Mouse (Mus musculus) gastrocnemius, postnatal 10 days (tissue): ENCODE measurements around the gene Trim26. TPM values are rescaled to one million over a fixed set of nuclear protein-coding genes. Genes with fewer than 3 reads are reported as not detected.
"Not testable (repeated sequence)": the region's sequence is repeated elsewhere in the genome, so short reads cannot be mapped to it uniquely, and the experiment has no call there.

ENCODE experiments used
- DNase-seq: peaks from one replicate; pipeline ENCODE4 v3.0.0; 2021; ENCODE audit warnings: mixed read lengths
- long read RNA-seq, 2 experiments: library from polyadenylated mRNA; stranded (forward); transcript quantifications; one replicate each; pipeline ENCODE4 v2.0.0; 2021
- total RNA-seq, 2 experiments: library from RNA; stranded (reverse); gene quantifications; 2 replicates each; pipeline ENCODE4 v1.2.3; 2021

Gene Trim26
- total RNA-seq = 10 to 100 TPM; 15.0 to 19.2 TPM
- long read RNA-seq, experiment 1, partial matches to known transcripts = 1 of 14 reads
- long read RNA-seq, experiment 1, other reads (novel, unspliced or antisense) = 13 of 14 reads
- long read RNA-seq, experiment 2, partial matches to known transcripts = 1 of 6 reads
- long read RNA-seq, experiment 2, other reads (novel, unspliced or antisense) = 5 of 6 reads

- peak; percentile 95 for DNase-seq
Measured at GRCm38 (mm10) chr17:36836874-36837647, at the start of gene Trim26. Gene Trim26, plus strand, starts transcription at chr17:36837134.

GRCm38 (mm10) chr17:36788351-36788750 is 48.6 kb upstream of the Trim26 start:
- no peak for DNase-seq

- peak; percentile 62 for DNase-seq
Measured at GRCm38 (mm10) chr17:36788801-36789200, 48.1 kb upstream of the Trim26 start.

GRCm38 (mm10) chr17:36799493-36799892 is 37.4 kb upstream of the Trim26 start:
- no peak for DNase-seq

- not testable (repeated sequence) for DNase-seq
Measured at GRCm38 (mm10) chr17:36799921-36800462, 36.9 kb upstream of the Trim26 start.

- DNase-seq = no peak
Measured at GRCm38 (mm10) chr17:36811871-36812270, 25.1 kb upstream of the Trim26 start, which contains the start of gene H2-M10.6. Gene H2-M10.6, plus strand, starts transcription at chr17:36812171.

GRCm38 (mm10) chr17:36824005-36824404 is 12.9 kb upstream of the Trim26 start:
- DNase-seq = peak; percentile 36

- no peak for DNase-seq
Measured at GRCm38 (mm10) chr17:36825525-36825924, 11.4 kb upstream of the Trim26 start.

- peak; percentile 87 for DNase-seq
Measured at GRCm38 (mm10) chr17:36826002-36826401, 10.9 kb upstream of the Trim26 start.

GRCm38 (mm10) chr17:36828488-36828887 is 8.4 kb upstream of the Trim26 start:
- no peak for DNase-seq

- DNase-seq = no peak
Measured at GRCm38 (mm10) chr17:36830470-36830869, 6.5 kb upstream of the Trim26 start.

- DNase-seq = no peak
Measured at GRCm38 (mm10) chr17:36832694-36833093, 4.2 kb upstream of the Trim26 start.

- DNase-seq = peak; percentile 48
Measured at GRCm38 (mm10) chr17:36835591-36836426, 1.1 kb upstream of the Trim26 start.

GRCm38 (mm10) chr17:36836427-36836812 is 514 bp upstream of the Trim26 start:
- no peak for DNase-seq

- DNase-seq = no peak
Measured at GRCm38 (mm10) chr17:36839001-36839400, 2.1 kb downstream of the Trim26 start.

GRCm38 (mm10) chr17:36839931-36840330 is 3.0 kb downstream of the Trim26 start:
- no peak for DNase-seq

GRCm38 (mm10) chr17:36840961-36841445 is 4.1 kb downstream of the Trim26 start:
- no peak for DNase-seq

GRCm38 (mm10) chr17:36843696-36844095 is 6.8 kb downstream of the Trim26 start:
- no peak for DNase-seq

GRCm38 (mm10) chr17:36844286-36844719 is 7.4 kb downstream of the Trim26 start:
- DNase-seq = no peak

GRCm38 (mm10) chr17:36844725-36845124 is 7.8 kb downstream of the Trim26 start:
- DNase-seq = no peak

- no peak for DNase-seq
Measured at GRCm38 (mm10) chr17:36848911-36849310, 12.0 kb downstream of the Trim26 start.

- no peak for DNase-seq
Measured at GRCm38 (mm10) chr17:36849992-36850391, 13.1 kb downstream of the Trim26 start.
